Mouse (Mus musculus) mouse embryonic stem cell (cell line): ENCODE results near the gene Serpina1f.
"Not testable (repeated sequence)": the region's sequence is repeated elsewhere in the genome, so short reads cannot be mapped to it uniquely, and the experiment has no call there.

Experiments used
- in situ Hi-C, 2 experiments: fragments of 300-500 bp; cut with MboI; formaldehyde crosslinking; loops; 1 replicate in 1 of 2; 3 replicates in 1 of 2; pipeline ENCODE4 v1.14.3; 2019 to 2020; ENCODE audit warnings: low sequenced_read_pairs in 2 of 2, low pct_unique_long_range_greater_than_20kb in 1 of 2, mixed read lengths in 1 of 2; ENCODE audit not compliant: unreplicated experiment in 1 of 2

The Serpina1f gene

GRCm38 (mm10) chr12:103695429-103695828 lies at the start of gene Serpina1f:
Gene Serpina1f (minus strand): TSS chr12:103695529.
- in situ Hi-C loops, result no loop called here

- in situ Hi-C loops, result not testable (repeated sequence)
Observed at GRCm38 (mm10) chr12:103737791-103738580, 42.7 kb upstream of the Serpina1f start.

GRCm38 (mm10) chr12:103735566-103735965 lies 40.2 kb upstream of the Serpina1f start:
- in situ Hi-C loops, result not testable (repeated sequence)

- in situ Hi-C loops, result not testable (repeated sequence)
Observed at GRCm38 (mm10) chr12:103735101-103735500, 39.8 kb upstream of the Serpina1f start.

- in situ Hi-C loops, result no loop called here
Observed at GRCm38 (mm10) chr12:103711537-103711936, 16.2 kb upstream of the Serpina1f start.

GRCm38 (mm10) chr12:103710405-103710804 lies 15.1 kb upstream of the Serpina1f start:
- in situ Hi-C loops, result no loop called here

- in situ Hi-C loops, result no loop called here
Observed at GRCm38 (mm10) chr12:103706113-103706512, 10.8 kb upstream of the Serpina1f start.

- in situ Hi-C loops, result no loop called here
Observed at GRCm38 (mm10) chr12:103705547-103705946, 10.2 kb upstream of the Serpina1f start.

- in situ Hi-C loops, result no loop called here
Observed at GRCm38 (mm10) chr12:103700144-103700750, 4.9 kb upstream of the Serpina1f start.

- in situ Hi-C loops, result no loop called here
Observed at GRCm38 (mm10) chr12:103688221-103688814, 7.0 kb downstream of the Serpina1f start.

- in situ Hi-C loops, result no loop called here
Observed at GRCm38 (mm10) chr12:103687021-103687420, 8.3 kb downstream of the Serpina1f start.

- in situ Hi-C loops, result no loop called here
Observed at GRCm38 (mm10) chr12:103686050-103686449, 9.3 kb downstream of the Serpina1f start.

GRCm38 (mm10) chr12:103685386-103685785 lies 9.9 kb downstream of the Serpina1f start:
- in situ Hi-C loops, result no loop called here

- in situ Hi-C loops, result no loop called here
Observed at GRCm38 (mm10) chr12:103683775-103684174, 11.6 kb downstream of the Serpina1f start.

GRCm38 (mm10) chr12:103681739-103682138 lies 13.6 kb downstream of the Serpina1f start:
- in situ Hi-C loops, result no loop called here

GRCm38 (mm10) chr12:103681169-103681568 lies 14.2 kb downstream of the Serpina1f start:
- in situ Hi-C loops, result no loop called here

GRCm38 (mm10) chr12:103679853-103680252 lies 15.5 kb downstream of the Serpina1f start:
- in situ Hi-C loops, result not testable (repeated sequence)

- in situ Hi-C loops, result no loop called here
Observed at GRCm38 (mm10) chr12:103676039-103676438, 19.3 kb downstream of the Serpina1f start, which contains the start of gene Serpina16. Gene Serpina16 (minus strand): TSS chr12:103676139.

GRCm38 (mm10) chr12:103673179-103673578 lies 22.1 kb downstream of the Serpina1f start:
- in situ Hi-C loops, result no loop called here
